Mouse (Mus musculus): Measurements from ENCODE around the gene Ankrd55. TPM values are rescaled to one million over a fixed set of nuclear protein-coding genes. Genes with fewer than 3 reads are reported as not detected.

Ankrd55 gene
- polyA plus RNA-seq (2012; rRNA removed) (1.6 and 2.2 TPM in 2 replicates), polyA plus RNA-seq (2014; fragmentation: Nextera tagmentation; extraction: Ambion mirVana) (0.98 and 1.0 TPM in 2 replicates)

- DNase-seq (ENCODE audit: low spot score) (peak; percentile 77), ATAC-seq (ENCODE audit: low FRiP score, low read depth) (peak; percentile 88)
- WGBS: 11% methylated on average over 22 of the region's 22 CpGs
- peak within 1 kb of the TSS; percentile 28 for H3K9ac ChIP-seq (ENCODE audit: low read depth, low read length, severe bottlenecking)
- TF ChIP-seq POLR2A (IDR thresholded peaks at IDR 0.05; ENCODE audit: borderline replicate concordance, extremely low read depth, insufficient read depth, insufficient read length): no peak
- no peaks in the 10 kb centered on the region for H3K9me3 ChIP-seq (ENCODE audit: control insufficient read depth, low read length)
- no peak within 1 kb of the TSS; the same call in 1 of the 2 replicates for H3K27ac ChIP-seq (replicated peaks; ENCODE audit: low read depth, low read length)
- no peaks in the 10 kb centered on the region for H3K27me3 ChIP-seq (ENCODE audit: control insufficient read depth, insufficient read depth, low read length)
- peak within 1 kb of the TSS; percentile 28 for H3K4me3 ChIP-seq (replicated peaks; ENCODE audit: low read length)
- no peaks in the 10 kb centered on the region for H3K36me3 ChIP-seq (ENCODE audit: control insufficient read depth, insufficient read depth, low read length)
- peak within 1 kb of the TSS; percentile 65 for H3K4me2 ChIP-seq (replicated peaks; ENCODE audit: low read depth, low read length, severe bottlenecking)
- peaks cover 7% of the 10 kb centered on the region; the same call in 1 of the 2 replicates for H3K4me1 ChIP-seq (ENCODE audit: control insufficient read depth, insufficient read depth, low read length)
Observed at GRCm38 (mm10) chr13:112288225-112289178, at the start of gene Ankrd55. TSS of gene Ankrd55 (plus strand) at chr13:112288451.

- H3K4me2 ChIP-seq (replicated peaks; ENCODE audit: low read depth, low read length, severe bottlenecking): no peak overlapping the region
- no peak for ATAC-seq (ENCODE audit: low FRiP score, low read depth)
- 86% methylated on average over 2 of the region's 2 CpGs for WGBS
- TF ChIP-seq POLR2A (IDR thresholded peaks at IDR 0.05; ENCODE audit: borderline replicate concordance, extremely low read depth, insufficient read depth, insufficient read length): no peak
- H3K9ac ChIP-seq (ENCODE audit: low read depth, low read length, severe bottlenecking): no peak overlapping the region
- H3K27me3 ChIP-seq (ENCODE audit: control insufficient read depth, insufficient read depth, low read length): no peaks in the 10 kb centered on the region
- peaks cover 4% of the 10 kb centered on the region; the same call in 1 of the 2 replicates for H3K4me1 ChIP-seq (ENCODE audit: control insufficient read depth, insufficient read depth, low read length)
- no peak overlapping the region for H3K4me3 ChIP-seq (replicated peaks; ENCODE audit: low read length)
- H3K36me3 ChIP-seq (ENCODE audit: control insufficient read depth, insufficient read depth, low read length): no peaks in the 10 kb centered on the region
- no peak overlapping the region for H3K27ac ChIP-seq (replicated peaks; ENCODE audit: low read depth, low read length)
- H3K9me3 ChIP-seq (ENCODE audit: control insufficient read depth, low read length): no peaks in the 10 kb centered on the region; the same call in 1 of the 2 replicates
- DNase-seq (ENCODE audit: low spot score): no peak
Observed at GRCm38 (mm10) chr13:112239239-112239638, 49.0 kb upstream of the Ankrd55 start.

- Histone ChIP-seq H3K27ac (replicated peaks; ENCODE audit: low read depth, low read length) (no peak overlapping the region), H3K4me1 (ENCODE audit: control insufficient read depth, insufficient read depth, low read length) (peaks cover 4% of the 10 kb centered on the region; the same call in 1 of the 2 replicates), H3K9me3 (ENCODE audit: control insufficient read depth, low read length) (peaks cover 4% of the 10 kb centered on the region; the same call in 1 of the 2 replicates), H3K4me3 (replicated peaks; ENCODE audit: low read length) (no peak overlapping the region), H3K27me3 (ENCODE audit: control insufficient read depth, insufficient read depth, low read length) (no peaks in the 10 kb centered on the region), H3K9ac (ENCODE audit: low read depth, low read length, severe bottlenecking) (no peak overlapping the region), H3K36me3 (ENCODE audit: control insufficient read depth, insufficient read depth, low read length) (no peaks in the 10 kb centered on the region), H3K4me2 (replicated peaks; ENCODE audit: low read depth, low read length, severe bottlenecking) (no peak overlapping the region)
- ATAC-seq (ENCODE audit: low FRiP score, low read depth) (no peak), DNase-seq (ENCODE audit: low spot score) (no peak)
- no peak for TF ChIP-seq POLR2A (IDR thresholded peaks at IDR 0.05; ENCODE audit: borderline replicate concordance, extremely low read depth, insufficient read depth, insufficient read length)
- WGBS: 63% methylated on average over 8 of the region's 8 CpGs
Observed at GRCm38 (mm10) chr13:112241431-112241830, 46.8 kb upstream of the Ankrd55 start.

GRCm38 (mm10) chr13:112245131-112245530 lies 43.1 kb upstream of the Ankrd55 start:
- H3K4me3 ChIP-seq (replicated peaks; ENCODE audit: low read length): no peak overlapping the region
- H3K4me1 ChIP-seq (ENCODE audit: control insufficient read depth, insufficient read depth, low read length): no peaks in the 10 kb centered on the region
- no peak overlapping the region for H3K9ac ChIP-seq (ENCODE audit: low read depth, low read length, severe bottlenecking)
- H3K27ac ChIP-seq (replicated peaks; ENCODE audit: low read depth, low read length): no peak overlapping the region
- no peak for ATAC-seq (ENCODE audit: low FRiP score, low read depth)
- no peak for TF ChIP-seq POLR2A (IDR thresholded peaks at IDR 0.05; ENCODE audit: borderline replicate concordance, extremely low read depth, insufficient read depth, insufficient read length)
- H3K9me3 ChIP-seq (ENCODE audit: control insufficient read depth, low read length): peaks cover 13% of the 10 kb centered on the region; the same call in 1 of the 2 replicates
- no peaks in the 10 kb centered on the region for H3K27me3 ChIP-seq (ENCODE audit: control insufficient read depth, insufficient read depth, low read length)
- H3K4me2 ChIP-seq (replicated peaks; ENCODE audit: low read depth, low read length, severe bottlenecking): no peak overlapping the region
- 48% methylated on average over 5 of the region's 5 CpGs for WGBS
- no peak for DNase-seq (ENCODE audit: low spot score)
- H3K36me3 ChIP-seq (ENCODE audit: control insufficient read depth, insufficient read depth, low read length): no peaks in the 10 kb centered on the region

GRCm38 (mm10) chr13:112251433-112251832 lies 36.8 kb upstream of the Ankrd55 start:
- peaks cover 10% of the 10 kb centered on the region; the same call in 1 of the 2 replicates for H3K9me3 ChIP-seq (ENCODE audit: control insufficient read depth, low read length)
- DNase-seq (ENCODE audit: low spot score) (no peak), ATAC-seq (ENCODE audit: low FRiP score, low read depth) (no peak)
- H3K36me3 ChIP-seq (ENCODE audit: control insufficient read depth, insufficient read depth, low read length): no peaks in the 10 kb centered on the region
- H3K4me2 ChIP-seq (replicated peaks; ENCODE audit: low read depth, low read length, severe bottlenecking): no peak overlapping the region
- H3K9ac ChIP-seq (ENCODE audit: low read depth, low read length, severe bottlenecking): no peak overlapping the region
- no peak for TF ChIP-seq POLR2A (IDR thresholded peaks at IDR 0.05; ENCODE audit: borderline replicate concordance, extremely low read depth, insufficient read depth, insufficient read length)
- H3K4me3 ChIP-seq (replicated peaks; ENCODE audit: low read length): no peak overlapping the region
- no peak overlapping the region for H3K27ac ChIP-seq (replicated peaks; ENCODE audit: low read depth, low read length)
- H3K4me1 ChIP-seq (ENCODE audit: control insufficient read depth, insufficient read depth, low read length): no peaks in the 10 kb centered on the region
- no peaks in the 10 kb centered on the region for H3K27me3 ChIP-seq (ENCODE audit: control insufficient read depth, insufficient read depth, low read length)
- WGBS: 87% methylated on average over 2 of the region's 2 CpGs

Measured in limb, embryonic 14.5 days (tissue).